Mouse (Mus musculus): ENCODE data around the gene Ptprq.

The Ptprq gene

GRCm38 (mm10) chr10:107719806-107720205, at the start of gene Ptprq:
Gene Ptprq, minus strand, starts transcription at chr10:107720051.
- DNase-seq, result no peak

GRCm38 (mm10) chr10:107759624-107760023, 39.8 kb upstream of the Ptprq start:
- no peak for DNase-seq

- no peak for DNase-seq
These were observed 33.6 kb upstream of the Ptprq start for GRCm38 (mm10) chr10:107753471-107753870.

- DNase-seq, result peak; percentile 89
These were observed 32.7 kb upstream of the Ptprq start for GRCm38 (mm10) chr10:107752351-107753143.

GRCm38 (mm10) chr10:107751944-107752343, 32.1 kb upstream of the Ptprq start:
- no peak for DNase-seq

- DNase-seq, result no peak
These were observed 27.7 kb upstream of the Ptprq start for GRCm38 (mm10) chr10:107747566-107747965.

GRCm38 (mm10) chr10:107746717-107747116, 26.9 kb upstream of the Ptprq start:
- DNase-seq, result no peak

GRCm38 (mm10) chr10:107739815-107740214, 20.0 kb upstream of the Ptprq start:
- DNase-seq, result no peak

GRCm38 (mm10) chr10:107737743-107738142, 17.9 kb upstream of the Ptprq start:
- no peak for DNase-seq

- no peak for DNase-seq
These were observed 15.6 kb upstream of the Ptprq start for GRCm38 (mm10) chr10:107735448-107735847.

- DNase-seq, result no peak
These were observed 14.5 kb upstream of the Ptprq start for GRCm38 (mm10) chr10:107734327-107734726.

GRCm38 (mm10) chr10:107725631-107726030, 5.8 kb upstream of the Ptprq start:
- DNase-seq, result no peak

GRCm38 (mm10) chr10:107704443-107704842, 15.4 kb downstream of the Ptprq start:
- DNase-seq, result no peak

GRCm38 (mm10) chr10:107700944-107701343, 18.9 kb downstream of the Ptprq start:
- no peak for DNase-seq

GRCm38 (mm10) chr10:107698716-107699115, 21.1 kb downstream of the Ptprq start:
- DNase-seq, result no peak

- no peak for DNase-seq
These were observed 22.7 kb downstream of the Ptprq start for GRCm38 (mm10) chr10:107697177-107697576.

- DNase-seq, result no peak
These were observed 32.5 kb downstream of the Ptprq start for GRCm38 (mm10) chr10:107687382-107687781.

GRCm38 (mm10) chr10:107675994-107676393, 43.9 kb downstream of the Ptprq start:
- DNase-seq, result no peak

- DNase-seq, result no peak
These were observed 51.3 kb downstream of the Ptprq start for GRCm38 (mm10) chr10:107668374-107669094.

GRCm38 (mm10) chr10:107662372-107663065, 57.3 kb downstream of the Ptprq start:
- DNase-seq, result peak; percentile 78

GRCm38 (mm10) chr10:107661970-107662369, 57.9 kb downstream of the Ptprq start:
- DNase-seq, result no peak

GRCm38 (mm10) chr10:107659141-107659540, 60.7 kb downstream of the Ptprq start:
- no peak for DNase-seq

- DNase-seq, result no peak
These were observed 70.2 kb downstream of the Ptprq start for GRCm38 (mm10) chr10:107649687-107650086.

- no peak for DNase-seq
These were observed 91.7 kb downstream of the Ptprq start for GRCm38 (mm10) chr10:107628104-107628503.

All from heart, adult 11 months (tissue).